Mouse (Mus musculus): ENCODE results near the gene Tmem53. TPM values are rescaled to one million over a fixed set of nuclear protein-coding genes. Genes with fewer than 3 reads are reported as not detected.

Tmem53 gene
- polyA plus RNA-seq, 1 experiment from 2014 or later: 8.3 TPM

DNA sequence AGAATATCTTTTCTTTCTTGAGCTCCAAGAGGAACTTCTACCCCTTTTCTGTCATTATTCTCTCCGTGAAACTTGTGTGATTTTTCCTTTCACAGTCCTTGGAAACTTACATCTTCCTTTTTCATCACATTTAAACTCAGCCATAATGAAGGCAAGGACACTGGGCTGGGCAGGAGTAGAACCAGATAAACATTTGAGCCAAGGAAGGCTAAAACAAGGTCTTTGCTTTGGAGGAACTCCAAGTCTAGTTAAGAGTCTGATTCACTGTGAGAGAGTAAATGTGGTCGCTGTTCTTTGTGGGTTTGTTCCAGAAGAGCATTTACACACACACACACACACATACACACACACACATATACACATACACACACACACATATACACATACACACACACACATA, 39.9 kb downstream of the Tmem53 start:
- H3K4me1 ChIP-seq (replicated peaks; ENCODE audit: control insufficient read depth, insufficient read depth, low read length): peaks cover 12% of the 10 kb centered on the region
- H3K36me3 ChIP-seq (ENCODE audit: control insufficient read depth, insufficient read depth, low read length): peaks cover 13% of the 10 kb centered on the region
- DNase-seq (ENCODE audit: low spot score): no peak
- WGBS: 89% methylated on average over 2 of the region's 2 CpGs
- no peak overlapping the region for H3K4me3 ChIP-seq (ENCODE audit: low read depth, low read length)
- no peaks in the 10 kb centered on the region for H3K9me3 ChIP-seq (ENCODE audit: control insufficient read depth, low read length)
- H3K4me2 ChIP-seq (ENCODE audit: low read length): no peak overlapping the region
- no peak overlapping the region for H3K27ac ChIP-seq (ENCODE audit: low read depth)
- no peak overlapping the region for H3K9ac ChIP-seq (ENCODE audit: low read length)
- H3K27me3 ChIP-seq (replicated peaks; ENCODE audit: control insufficient read depth, insufficient read depth, low read length): no peaks in the 10 kb centered on the region
- ATAC-seq (replicated peaks; ENCODE audit: low FRiP score, low TSS enrichment, low read depth): no peak

DNA sequence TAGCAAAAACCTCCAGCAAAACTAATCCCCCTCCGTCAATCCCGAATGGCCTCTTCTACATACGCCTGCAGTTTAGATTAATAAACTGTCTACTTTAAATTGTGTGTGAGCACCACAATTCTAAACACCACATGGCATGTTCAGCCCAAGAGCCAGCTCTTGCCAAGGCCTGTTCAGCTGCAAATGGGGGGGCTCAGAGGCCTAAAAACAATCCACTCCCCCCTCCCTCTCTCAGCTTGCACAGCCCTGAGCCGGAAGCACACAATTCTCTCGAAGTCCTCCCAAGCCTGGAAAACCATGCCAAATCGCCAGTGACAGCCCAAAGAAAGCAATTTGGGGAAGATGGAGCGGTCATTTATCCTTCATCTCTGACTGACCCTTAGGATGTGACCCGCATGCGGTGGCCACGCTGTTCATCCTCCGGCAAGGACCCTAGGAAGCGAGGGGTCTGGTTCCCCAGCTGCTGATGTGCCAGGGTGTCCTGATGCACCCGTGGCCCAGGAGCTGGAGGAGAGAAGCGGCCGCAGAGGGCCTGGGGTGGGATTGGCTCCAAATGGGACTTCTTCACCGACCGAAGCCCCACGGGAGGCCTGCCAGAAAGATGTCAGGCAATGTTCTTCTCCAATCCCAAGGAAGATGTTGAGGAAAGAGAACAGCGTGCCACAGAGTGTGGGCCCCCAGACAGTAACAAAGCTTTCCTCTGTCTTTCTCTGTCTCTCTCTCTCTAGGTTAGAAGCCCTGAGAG, 45.3 kb downstream of the Tmem53 start:
- ATAC-seq (replicated peaks; ENCODE audit: low FRiP score, low TSS enrichment, low read depth) (no peak), DNase-seq (ENCODE audit: low spot score) (no peak)
- Histone ChIP-seq H3K9ac (ENCODE audit: low read length) (no peak overlapping the region), H3K36me3 (ENCODE audit: control insufficient read depth, insufficient read depth, low read length) (no peaks in the 10 kb centered on the region), H3K27me3 (replicated peaks; ENCODE audit: control insufficient read depth, insufficient read depth, low read length) (peaks cover 14% of the 10 kb centered on the region; the same call in 1 of the 2 replicates), H3K4me1 (replicated peaks; ENCODE audit: control insufficient read depth, insufficient read depth, low read length) (no peaks in the 10 kb centered on the region; the same call in 1 of the 2 replicates), H3K4me3 (ENCODE audit: low read depth, low read length) (no peak overlapping the region), H3K9me3 (ENCODE audit: control insufficient read depth, low read length) (no peaks in the 10 kb centered on the region), H3K4me2 (ENCODE audit: low read length) (no peak overlapping the region), H3K27ac (ENCODE audit: low read depth) (no peak overlapping the region)
- 73% methylated on average over 19 of the region's 19 CpGs for WGBS

DNA sequence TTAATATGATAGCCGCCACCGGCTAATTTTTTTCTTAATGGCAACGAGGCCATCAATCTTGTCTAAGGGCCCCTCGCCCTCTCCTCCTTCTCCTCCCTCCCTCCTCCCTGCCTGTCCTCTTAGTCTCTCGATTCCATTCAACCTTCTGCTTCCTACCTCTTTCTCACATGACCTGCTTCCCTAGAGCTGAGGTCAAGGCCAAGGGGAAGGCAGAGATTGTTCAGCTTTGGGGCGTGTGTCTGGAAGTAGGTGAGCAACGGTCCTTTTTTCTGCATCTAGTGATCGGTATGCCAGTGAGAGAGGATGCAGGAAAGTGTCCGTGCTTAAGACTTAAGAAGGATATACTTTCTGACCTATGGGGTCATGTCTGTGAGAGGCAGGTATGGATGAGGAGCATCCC, 46.1 kb downstream of the Tmem53 start:
- no peaks in the 10 kb centered on the region for H3K36me3 ChIP-seq (ENCODE audit: control insufficient read depth, insufficient read depth, low read length)
- no peaks in the 10 kb centered on the region; the same call in 1 of the 2 replicates for H3K4me1 ChIP-seq (replicated peaks; ENCODE audit: control insufficient read depth, insufficient read depth, low read length)
- H3K4me2 ChIP-seq (ENCODE audit: low read length): no peak overlapping the region
- H3K27me3 ChIP-seq (replicated peaks; ENCODE audit: control insufficient read depth, insufficient read depth, low read length): peaks cover 21% of the 10 kb centered on the region
- DNase-seq (ENCODE audit: low spot score) (no peak), ATAC-seq (replicated peaks; ENCODE audit: low FRiP score, low TSS enrichment, low read depth) (no peak)
- no peak overlapping the region for H3K4me3 ChIP-seq (ENCODE audit: low read depth, low read length)
- H3K9ac ChIP-seq (ENCODE audit: low read length): no peak overlapping the region
- H3K9me3 ChIP-seq (ENCODE audit: control insufficient read depth, low read length): no peaks in the 10 kb centered on the region
- 61% methylated on average over 9 of the region's 9 CpGs for WGBS
- no peak overlapping the region for H3K27ac ChIP-seq (ENCODE audit: low read depth)

DNA sequence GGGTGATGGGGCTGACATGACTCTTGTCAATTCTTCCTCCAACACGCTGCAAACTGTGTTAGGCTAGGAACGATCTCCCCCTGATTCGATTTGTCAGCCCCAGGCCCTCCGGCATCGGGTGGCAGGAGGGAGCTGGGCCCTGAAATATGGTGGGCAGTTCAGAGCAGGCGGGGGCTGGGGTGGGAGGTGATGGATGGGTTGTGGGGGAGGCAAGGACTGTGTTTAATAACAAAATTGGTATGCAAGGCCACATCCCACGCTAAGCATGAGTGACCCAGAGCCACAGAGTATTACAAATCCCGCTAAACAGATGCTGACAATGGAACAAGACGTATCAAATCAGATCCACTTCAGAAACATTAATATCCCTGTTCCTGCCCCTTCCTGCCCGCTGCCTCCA, 48.2 kb downstream of the Tmem53 start:
- Histone ChIP-seq H3K36me3 (ENCODE audit: control insufficient read depth, insufficient read depth, low read length) (no peaks in the 10 kb centered on the region), H3K4me2 (ENCODE audit: low read length) (no peak overlapping the region), H3K27ac (ENCODE audit: low read depth) (no peak overlapping the region), H3K4me1 (replicated peaks; ENCODE audit: control insufficient read depth, insufficient read depth, low read length) (peaks cover 9% of the 10 kb centered on the region; the same call in 1 of the 2 replicates), H3K9me3 (ENCODE audit: control insufficient read depth, low read length) (no peaks in the 10 kb centered on the region), H3K9ac (ENCODE audit: low read length) (no peak overlapping the region), H3K27me3 (replicated peaks; ENCODE audit: control insufficient read depth, insufficient read depth, low read length) (peaks cover 42% of the 10 kb centered on the region), H3K4me3 (ENCODE audit: low read depth, low read length) (no peak overlapping the region)
- 64% methylated on average over 10 of the region's 10 CpGs for WGBS
- no peak for DNase-seq (ENCODE audit: low spot score)
- ATAC-seq (replicated peaks; ENCODE audit: low FRiP score, low TSS enrichment, low read depth): no peak

DNA sequence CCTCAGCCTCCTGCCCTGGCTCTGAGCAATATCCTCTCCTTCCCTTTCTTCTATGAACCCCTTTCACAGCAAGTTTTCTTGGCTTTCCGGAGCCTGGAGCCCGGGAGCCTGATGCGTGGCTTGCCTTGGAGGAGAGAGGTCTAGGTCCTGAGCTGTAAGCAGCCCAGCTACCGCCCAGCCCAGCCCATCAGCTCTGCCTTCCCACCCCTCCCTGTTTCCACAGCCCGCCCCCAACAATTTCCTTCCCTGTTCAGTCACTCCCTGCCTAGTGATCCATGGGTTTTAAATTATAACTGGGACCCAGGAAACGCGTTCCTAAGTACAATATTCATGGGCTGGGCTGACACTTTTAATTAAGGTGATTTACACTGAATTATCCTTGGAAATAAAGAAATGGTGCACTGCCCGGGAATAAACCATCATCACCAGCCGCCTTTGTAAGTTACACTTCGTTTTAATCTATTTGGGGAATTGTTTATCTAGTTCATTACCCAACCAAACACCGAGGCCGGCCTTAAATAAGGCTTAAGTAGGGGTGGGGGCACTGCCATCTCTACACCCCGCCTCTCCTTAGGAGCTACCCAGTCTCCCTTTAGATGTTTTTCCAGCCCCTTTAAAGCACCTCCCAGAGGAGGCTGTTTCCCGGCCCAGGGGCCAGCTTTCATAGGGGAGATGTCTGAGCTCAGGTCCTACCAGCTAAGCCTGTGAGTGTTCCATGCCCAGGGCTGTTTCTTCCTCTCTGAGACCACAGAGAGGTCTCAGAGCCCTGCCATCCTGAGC, 50.5 kb downstream of the Tmem53 start:
- H3K27ac ChIP-seq (ENCODE audit: low read depth): no peak overlapping the region
- H3K27me3 ChIP-seq (replicated peaks; ENCODE audit: control insufficient read depth, insufficient read depth, low read length): peaks cover 55% of the 10 kb centered on the region
- ATAC-seq (replicated peaks; ENCODE audit: low FRiP score, low TSS enrichment, low read depth): no peak

DNA sequence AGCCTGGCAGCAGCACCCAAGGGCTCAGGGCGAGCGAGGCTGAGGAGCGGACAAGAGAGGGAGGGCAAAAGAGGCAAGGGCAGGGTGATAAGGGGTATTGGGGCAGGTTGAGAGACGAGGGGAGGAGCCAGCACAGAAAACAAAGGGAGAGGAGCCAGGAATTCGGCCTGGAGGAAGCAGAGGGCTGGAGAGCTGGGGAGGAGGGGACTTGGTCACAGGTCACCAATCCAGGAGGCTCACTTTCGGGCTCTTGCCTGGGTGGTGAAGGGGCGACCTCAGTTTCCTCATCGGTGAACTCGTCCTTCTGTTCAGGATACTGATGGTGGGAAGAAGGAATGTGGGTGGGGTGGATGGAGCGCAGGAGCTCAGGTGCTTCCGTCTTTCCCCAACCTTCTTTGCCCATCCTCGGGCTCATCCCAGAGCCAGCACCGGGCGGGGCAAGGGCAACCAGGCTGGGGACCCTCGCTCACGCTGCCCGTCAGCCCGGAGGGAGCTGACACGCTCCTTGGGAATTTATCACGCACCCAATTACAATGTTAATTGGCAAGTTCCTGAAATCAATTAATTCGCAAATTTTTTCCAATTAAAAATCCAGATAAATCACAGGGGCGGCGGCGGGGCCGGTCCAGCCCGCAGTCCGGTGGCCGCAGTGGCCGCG, 52.0 kb downstream of the Tmem53 start:
- ATAC-seq (replicated peaks; ENCODE audit: low FRiP score, low TSS enrichment, low read depth) (0 out of 2 replicates have a peak, but pooled peaks have one; percentile 44), DNase-seq (ENCODE audit: low spot score) (no peak)
- H3K36me3 ChIP-seq (ENCODE audit: control insufficient read depth, insufficient read depth, low read length): no peaks in the 10 kb centered on the region
- peak overlapping the region; percentile 35 for H3K4me3 ChIP-seq (ENCODE audit: low read depth, low read length)
- peak overlapping the region; percentile 69 for H3K4me2 ChIP-seq (ENCODE audit: low read length)
- H3K27me3 ChIP-seq (replicated peaks; ENCODE audit: control insufficient read depth, insufficient read depth, low read length): peaks cover 55% of the 10 kb centered on the region
- 0 out of 2 replicates have a peak, but pooled peaks cover 9% of the 10 kb centered on the region for H3K4me1 ChIP-seq (replicated peaks; ENCODE audit: control insufficient read depth, insufficient read depth, low read length)
- no peaks in the 10 kb centered on the region for H3K9me3 ChIP-seq (ENCODE audit: control insufficient read depth, low read length)
- peak overlapping the region; percentile 12; the same call in 1 of the 2 replicates for H3K9ac ChIP-seq (ENCODE audit: low read length)
- no peak overlapping the region for H3K27ac ChIP-seq (ENCODE audit: low read depth)
- WGBS: 11% methylated on average over 27 of the region's 30 CpGs

More for the DNA sequence above, 50.5 kb downstream of the Tmem53 start:
- Histone ChIP-seq H3K9ac (ENCODE audit: low read length) (no peak overlapping the region), H3K36me3 (ENCODE audit: control insufficient read depth, insufficient read depth, low read length) (no peaks in the 10 kb centered on the region), H3K9me3 (ENCODE audit: control insufficient read depth, low read length) (no peaks in the 10 kb centered on the region), H3K4me1 (replicated peaks; ENCODE audit: control insufficient read depth, insufficient read depth, low read length) (0 out of 2 replicates have a peak, but pooled peaks cover 9% of the 10 kb centered on the region), H3K4me3 (ENCODE audit: low read depth, low read length) (no peak overlapping the region), H3K4me2 (ENCODE audit: low read length) (no peak overlapping the region)
- DNase-seq (ENCODE audit: low spot score): no peak
- 16% methylated on average over 14 of the region's 14 CpGs for WGBS

DNA sequence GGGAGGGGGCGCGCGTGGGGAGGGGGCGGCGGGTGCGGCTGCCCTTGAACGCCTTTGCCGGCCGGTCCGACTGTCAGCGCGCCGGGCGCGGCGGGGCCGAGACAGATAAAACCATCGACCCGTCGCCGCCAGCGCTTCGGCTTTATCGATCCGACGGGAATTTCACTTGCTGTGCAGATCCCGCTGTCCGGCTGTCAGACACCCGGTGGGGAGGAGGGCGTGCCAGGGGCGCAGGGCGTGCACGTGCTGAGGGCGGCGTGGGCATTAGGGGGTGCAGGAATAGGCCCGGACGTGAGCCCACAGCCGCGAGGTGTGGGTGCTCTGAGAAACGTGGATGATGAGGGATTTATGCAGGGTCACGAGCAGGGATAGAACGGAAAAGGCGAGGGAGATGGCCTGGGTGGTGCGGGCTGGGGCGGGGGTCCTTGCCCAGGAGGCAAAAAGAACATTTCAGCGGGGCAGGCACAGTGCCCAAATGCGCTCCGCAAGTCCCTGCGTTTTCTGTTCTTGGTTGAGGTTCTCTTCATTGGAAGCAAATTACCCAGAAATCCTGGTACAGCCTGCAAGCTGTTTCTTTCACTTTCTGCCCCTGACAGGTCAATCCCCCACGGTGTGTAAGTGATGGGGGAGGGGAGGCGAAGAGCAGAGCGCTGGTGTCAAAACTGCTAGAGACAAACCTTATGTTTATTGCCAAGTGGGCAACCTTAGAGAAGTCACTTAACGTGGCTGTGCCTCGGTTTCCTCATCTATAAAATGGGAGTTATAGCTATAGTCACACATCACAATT, 52.7 kb downstream of the Tmem53 start:
- Histone ChIP-seq H3K9me3 (ENCODE audit: control insufficient read depth, low read length) (no peaks in the 10 kb centered on the region), H3K4me2 (ENCODE audit: low read length) (peak overlapping the region; percentile 69), H3K4me1 (replicated peaks; ENCODE audit: control insufficient read depth, insufficient read depth, low read length) (0 out of 2 replicates have a peak, but pooled peaks cover 9% of the 10 kb centered on the region), H3K27ac (ENCODE audit: low read depth) (no peak overlapping the region), H3K27me3 (replicated peaks; ENCODE audit: control insufficient read depth, insufficient read depth, low read length) (peaks cover 55% of the 10 kb centered on the region), H3K36me3 (ENCODE audit: control insufficient read depth, insufficient read depth, low read length) (no peaks in the 10 kb centered on the region), H3K4me3 (ENCODE audit: low read depth, low read length) (peak overlapping the region; percentile 35), H3K9ac (ENCODE audit: low read length) (peak overlapping the region; percentile 12; the same call in 1 of the 2 replicates)
- ATAC-seq (replicated peaks; ENCODE audit: low FRiP score, low TSS enrichment, low read depth) (no peak), DNase-seq (ENCODE audit: low spot score) (no peak)
- 1% methylated on average over 52 of the region's 54 CpGs for WGBS

DNA sequence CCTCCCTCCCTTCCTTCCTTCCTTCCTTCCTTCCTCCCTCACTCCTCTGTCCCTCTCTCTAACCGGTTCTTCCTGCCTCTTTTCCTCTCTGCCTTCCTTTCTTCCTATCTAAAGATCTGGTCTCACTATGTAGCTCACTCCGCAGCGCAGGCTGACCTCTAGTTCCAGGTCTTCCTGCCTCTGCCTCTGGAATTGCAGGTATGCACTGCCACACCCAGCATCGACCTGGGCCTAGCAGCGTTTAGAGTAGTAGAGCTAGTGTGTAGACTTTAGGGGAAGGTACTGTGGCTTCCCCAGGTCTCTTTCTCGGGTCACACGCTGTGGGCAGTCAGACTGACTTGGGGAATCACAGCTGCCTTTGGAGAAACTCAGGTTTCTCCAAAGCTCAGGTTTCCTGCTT, 53.7 kb downstream of the Tmem53 start:
- H3K4me3 ChIP-seq (ENCODE audit: low read depth, low read length): no peak overlapping the region
- H3K27me3 ChIP-seq (replicated peaks; ENCODE audit: control insufficient read depth, insufficient read depth, low read length): peaks cover 55% of the 10 kb centered on the region
- WGBS: 40% methylated on average over 7 of the region's 7 CpGs
- H3K9me3 ChIP-seq (ENCODE audit: control insufficient read depth, low read length): no peaks in the 10 kb centered on the region
- H3K4me1 ChIP-seq (replicated peaks; ENCODE audit: control insufficient read depth, insufficient read depth, low read length): 0 out of 2 replicates have a peak, but pooled peaks cover 9% of the 10 kb centered on the region
- H3K4me2 ChIP-seq (ENCODE audit: low read length): no peak overlapping the region
- ATAC-seq (replicated peaks; ENCODE audit: low FRiP score, low TSS enrichment, low read depth) (no peak), DNase-seq (ENCODE audit: low spot score) (no peak)
- H3K9ac ChIP-seq (ENCODE audit: low read length): no peak overlapping the region
- no peaks in the 10 kb centered on the region for H3K36me3 ChIP-seq (ENCODE audit: control insufficient read depth, insufficient read depth, low read length)
- H3K27ac ChIP-seq (ENCODE audit: low read depth): no peak overlapping the region
